Mouse (Mus musculus) kidney, adult 2 months (tissue): ENCODE results near the gene Ndufs2.

Experiments
- CTCF ChIP-seq: fragments of 200-500 bp; conservative IDR thresholded peaks from 2 replicates; pipeline ENCODE4 v1.5.1; 2011; ENCODE audit warnings: low read depth, mild to moderate bottlenecking, control low read depth, low read length, moderate library complexity, mixed read lengths; ENCODE audit not compliant: insufficient read depth, insufficient read length
- POLR2A ChIP-seq: fragments of 200-500 bp; IDR thresholded peaks from one replicate; pipeline ENCODE4 v1.6.1; 2011; ENCODE audit warnings: low read depth, low read length, control low read depth

DNA sequence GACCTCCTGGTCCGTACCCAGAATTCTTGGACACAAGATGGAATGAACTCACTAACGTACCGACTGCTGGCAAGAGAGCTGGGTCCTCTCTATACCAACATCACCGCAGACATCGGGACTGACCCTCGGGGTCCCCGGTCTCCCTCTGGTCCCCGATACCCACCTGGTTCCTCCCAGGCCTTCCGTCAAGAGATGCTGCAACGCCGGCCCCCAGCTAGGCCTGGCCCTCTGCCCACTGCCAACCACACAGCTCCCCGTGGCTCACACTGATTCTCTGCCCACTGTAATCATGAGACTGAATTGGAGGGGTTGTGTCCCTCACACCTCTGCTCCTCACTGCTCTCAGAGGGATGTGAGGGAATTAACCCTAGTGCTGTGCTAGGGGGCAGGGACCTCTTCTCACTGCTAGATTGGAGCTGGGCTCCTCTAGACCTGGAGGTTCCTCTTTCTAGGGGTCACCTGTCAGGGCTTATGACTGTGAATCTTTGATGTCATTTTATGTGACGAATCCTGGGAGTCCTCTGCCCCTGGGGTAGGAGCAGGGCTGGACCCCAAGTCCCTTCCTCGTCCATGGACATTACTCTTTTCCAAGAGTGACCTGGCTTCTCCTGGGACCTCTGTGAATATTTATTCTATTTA is 25.0 kb upstream of the Ndufs2 start:
- no peak for TF ChIP-seq POLR2A
- no peak for TF ChIP-seq CTCF
